Mouse (Mus musculus) kidney, postnatal 0 days (tissue): ENCODE measurements at regions not wholly inside any gene's neighbourhood (a gene's known extent, or its start where the extent isn't known, plus 50 kb on each side); places are given as distances from the start of the nearest gene placed in this dataset.

Experiments used
- ATAC-seq: fragments of 200-750 bp; cut with Nextera tagmentation; replicated peaks from 2 replicates; pipeline ENCODE4 v1.8.0; 2017; ENCODE audit warnings: low read depth, moderate number of reproducible peaks, moderate TSS enrichment, moderate library complexity; ENCODE audit not compliant: low FRiP score
- DNase-seq: peaks from one replicate; pipeline ENCODE4 v3.0.0-alpha.2; 2016; ENCODE audit warnings: low spot score
- H3K27ac ChIP-seq: fragments of 300-500 bp; sonication (generic); 2 replicates; pipeline ENCODE4 v1.5.1; 2014; ENCODE audit warnings: mild to moderate bottlenecking
- H3K27me3 ChIP-seq: fragments of 300-500 bp; sonication (generic); 2 replicates; pipeline ENCODE4 v1.6.1; 2014; ENCODE audit warnings: low read length, mixed read lengths; ENCODE audit not compliant: insufficient read depth
- H3K36me3 ChIP-seq: fragments of 300-500 bp; sonication (generic); 2 replicates; pipeline ENCODE4 v1.6.1; 2014; ENCODE audit warnings: low read length, mixed read lengths; ENCODE audit not compliant: insufficient read depth
- H3K4me1 ChIP-seq: fragments of 300-500 bp; sonication (generic); replicated peaks from 2 replicates; pipeline ENCODE4 v1.6.1; 2014; ENCODE audit warnings: antibody characterized with exemption, low read length, mixed read lengths; ENCODE audit not compliant: insufficient read depth
- H3K4me2 ChIP-seq: fragments of 300-500 bp; sonication (generic); 2 replicates; pipeline ENCODE4 v1.6.1; 2014; ENCODE audit warnings: mild to moderate bottlenecking, low read length, moderate library complexity, mixed read lengths
- H3K4me3 ChIP-seq: fragments of 300-500 bp; sonication (generic); replicated peaks from 2 replicates; pipeline ENCODE4 v1.5.1; 2014; ENCODE audit warnings: low read depth, low read length
- H3K9ac ChIP-seq: fragments of 300-500 bp; sonication (generic); 2 replicates; pipeline ENCODE4 v1.6.1; 2014; ENCODE audit warnings: low read depth, low read length
- H3K9me3 ChIP-seq: fragments of 300-500 bp; sonication (generic); replicated peaks from 2 replicates; pipeline ENCODE4 v1.6.1; 2016; ENCODE audit warnings: low read length, inconsistent platforms, mixed read lengths
- CTCF ChIP-seq: IDR thresholded peaks from 2 replicates; pipeline ENCODE4 v1.5.1; 2016; ENCODE audit warnings: antibody characterized with exemption, low read depth, mild to moderate bottlenecking, moderate library complexity
- WGBS: fragments of 180-500 bp; shearing (Covaris S2); extraction: QIAGEN DNeasy Blood & Tissue Kit; methylation state at CpG from one replicate; pipeline ENCODE4 v1.1.7; 2014; 5-methylcytosine and 5-hydroxymethylcytosine counted together

DNA sequence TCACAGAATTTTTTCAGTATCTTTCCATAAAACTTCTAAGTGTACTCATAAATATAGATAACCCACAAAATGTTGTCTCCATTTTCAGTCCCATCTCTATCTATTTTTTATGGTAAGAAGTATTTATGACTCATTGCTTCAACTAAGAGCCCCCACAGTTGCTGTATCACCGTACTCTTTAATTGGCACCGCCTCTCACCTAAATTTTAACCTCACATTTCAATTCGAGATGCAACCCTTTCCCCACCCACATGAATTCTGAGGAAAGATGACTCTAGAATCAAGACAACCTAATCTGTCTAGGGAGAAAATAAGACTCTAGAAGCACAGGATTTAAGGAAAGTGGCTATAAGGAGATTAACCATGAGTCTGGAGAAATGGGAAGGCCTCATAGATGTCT lies 223.7 kb upstream of the Isl1 start:
- H3K36me3 ChIP-seq: no peaks in the 10 kb centered on the region
- 71% methylated on average over 3 of the region's 3 CpGs for WGBS
- no peak overlapping the region for H3K4me3 ChIP-seq
- no peaks in the 10 kb centered on the region for H3K27me3 ChIP-seq
- no peak for ATAC-seq
- H3K4me2 ChIP-seq: no peak overlapping the region
- TF ChIP-seq CTCF: no peak
- H3K9me3 ChIP-seq: no peaks in the 10 kb centered on the region
- no peak overlapping the region for H3K9ac ChIP-seq
- no peak overlapping the region for H3K27ac ChIP-seq
- DNase-seq: no peak
- no peaks in the 10 kb centered on the region for H3K4me1 ChIP-seq

DNA sequence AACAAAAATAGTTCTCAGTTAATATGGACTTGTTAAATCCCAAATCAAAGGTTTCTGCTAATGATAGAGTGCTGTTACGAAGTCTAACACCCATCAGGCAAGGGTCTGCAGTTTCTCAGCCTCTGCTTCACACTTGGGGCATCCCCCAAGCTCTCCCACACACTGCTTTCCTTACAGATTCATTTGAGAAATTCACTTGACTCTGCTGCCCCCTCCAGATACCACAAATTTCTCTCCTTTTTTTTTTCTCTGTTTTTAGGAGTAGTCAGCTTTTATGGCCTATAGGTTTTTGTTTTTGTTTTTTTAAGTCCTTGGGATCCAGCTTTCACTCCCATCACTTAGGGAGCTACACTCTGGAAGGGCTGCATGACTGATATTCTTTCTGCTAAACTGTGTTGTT lies 218.8 kb upstream of the Isl1 start:
- Histone ChIP-seq H3K9me3 (no peaks in the 10 kb centered on the region), H3K27ac (no peak overlapping the region), H3K4me1 (no peaks in the 10 kb centered on the region), H3K27me3 (no peaks in the 10 kb centered on the region), H3K4me2 (no peak overlapping the region), H3K36me3 (no peaks in the 10 kb centered on the region), H3K4me3 (no peak overlapping the region), H3K9ac (no peak overlapping the region)
- 22% methylated on average over 1 of the region's 1 CpGs for WGBS
- ATAC-seq (no peak), DNase-seq (peak; percentile 34)
- TF ChIP-seq CTCF: 0 out of 2 replicates have a peak, but pooled peaks have one; percentile 8

DNA sequence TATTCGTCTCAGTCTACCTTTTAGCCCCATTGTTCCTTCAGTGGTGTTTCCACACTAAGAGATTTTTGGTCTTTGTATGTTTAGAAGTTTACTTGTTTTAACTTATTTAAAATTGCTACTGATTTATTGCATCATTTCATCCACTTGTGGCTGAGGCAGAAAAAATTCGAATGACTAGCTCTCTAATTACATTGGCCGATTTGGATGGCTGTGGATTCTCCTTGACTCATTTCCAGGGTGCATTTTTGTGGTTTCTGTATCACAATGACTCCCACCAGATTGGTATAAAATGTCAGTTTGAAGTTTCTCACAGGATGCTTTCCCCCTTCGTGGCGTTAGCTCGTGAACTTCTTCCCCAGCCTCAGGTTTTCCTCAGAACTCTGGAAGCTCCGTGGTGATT lies 217.5 kb upstream of the Isl1 start:
- ATAC-seq (no peak), DNase-seq (peak; percentile 5)
- Histone ChIP-seq H3K4me2 (no peak overlapping the region), H3K27me3 (no peaks in the 10 kb centered on the region), H3K4me1 (no peaks in the 10 kb centered on the region), H3K9me3 (no peaks in the 10 kb centered on the region), H3K27ac (no peak overlapping the region), H3K4me3 (no peak overlapping the region), H3K36me3 (no peaks in the 10 kb centered on the region), H3K9ac (no peak overlapping the region)
- TF ChIP-seq CTCF: no peak
- WGBS: 34% methylated on average over 7 of the region's 7 CpGs

DNA sequence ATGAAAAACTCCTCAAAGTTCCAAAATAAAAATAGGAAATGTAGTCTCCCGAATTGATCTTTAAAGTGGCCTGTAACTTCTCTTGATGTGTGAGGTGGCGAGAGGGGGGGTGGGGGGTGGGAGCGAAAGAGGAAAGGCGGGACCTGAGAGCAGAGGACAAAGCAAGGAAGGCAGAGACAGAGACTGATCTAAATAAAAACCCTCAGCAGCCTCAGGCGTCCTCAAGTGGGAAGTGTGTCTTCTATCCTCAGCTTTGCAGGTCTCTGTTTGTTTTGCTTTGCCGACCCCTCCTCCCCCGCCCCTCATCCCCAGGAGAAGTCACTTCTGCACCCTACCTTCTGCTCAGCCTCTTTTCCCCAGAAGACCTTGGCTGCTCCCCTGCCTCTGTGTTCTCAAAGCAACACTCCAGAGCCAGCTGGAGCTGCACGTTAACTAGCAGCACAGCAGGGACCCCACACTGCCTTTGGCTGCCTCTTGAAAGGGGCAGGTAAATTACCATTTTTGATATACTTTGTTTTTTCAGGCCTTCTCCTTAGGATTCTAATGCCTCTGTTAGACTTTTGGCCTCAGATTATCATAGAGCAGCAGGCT lies 214.3 kb upstream of the Isl1 start:
- Histone ChIP-seq H3K4me3 (no peak overlapping the region), H3K27ac (no peak overlapping the region), H3K4me1 (no peaks in the 10 kb centered on the region), H3K36me3 (no peaks in the 10 kb centered on the region), H3K9ac (no peak overlapping the region), H3K27me3 (no peaks in the 10 kb centered on the region), H3K4me2 (no peak overlapping the region), H3K9me3 (no peaks in the 10 kb centered on the region)
- no peak for TF ChIP-seq CTCF
- no peak for ATAC-seq
- WGBS: 2% methylated on average over 8 of the region's 8 CpGs
- DNase-seq: no peak

DNA sequence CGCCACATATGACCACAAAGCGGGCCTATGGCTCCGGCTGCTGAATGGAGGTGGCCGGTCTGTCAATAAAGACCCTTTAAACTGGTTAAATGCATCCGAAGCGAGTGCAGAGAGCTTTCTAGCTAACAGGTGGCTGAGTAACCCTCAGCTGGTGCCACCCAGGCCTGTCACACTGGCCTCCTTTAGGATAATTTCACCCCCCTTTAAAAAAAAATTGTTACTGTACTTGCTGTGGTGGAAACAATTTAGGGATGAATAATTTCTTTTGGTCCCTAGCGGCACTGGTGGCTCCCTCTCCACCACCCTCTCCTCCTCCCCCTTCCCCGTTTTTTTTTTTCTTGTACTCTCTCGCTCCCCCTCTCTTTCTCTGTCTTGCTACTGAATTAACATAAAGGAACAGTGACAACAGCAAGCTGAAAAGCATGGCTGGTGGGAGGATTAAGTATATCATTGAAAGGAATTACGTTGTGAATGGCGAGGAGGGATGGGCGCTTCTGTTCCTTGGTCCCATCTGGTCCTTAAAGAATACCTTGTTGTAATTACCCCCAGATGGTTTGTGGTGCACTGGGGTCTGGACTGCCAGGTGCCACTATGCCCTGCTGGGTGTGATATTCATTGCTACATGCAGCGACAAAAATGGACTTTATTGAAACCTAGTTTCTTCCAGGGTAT lies 205.3 kb upstream of the Isl1 start:
- H3K9me3 ChIP-seq: no peaks in the 10 kb centered on the region
- H3K27me3 ChIP-seq: peaks cover 7% of the 10 kb centered on the region; the same call in 1 of the 2 replicates
- no peak overlapping the region for H3K9ac ChIP-seq
- no peaks in the 10 kb centered on the region for H3K36me3 ChIP-seq
- 9% methylated on average over 13 of the region's 13 CpGs for WGBS
- no peak for TF ChIP-seq CTCF
- no peak overlapping the region for H3K27ac ChIP-seq
- no peaks in the 10 kb centered on the region for H3K4me1 ChIP-seq
- no peak overlapping the region for H3K4me3 ChIP-seq
- no peak overlapping the region for H3K4me2 ChIP-seq
- ATAC-seq (no peak), DNase-seq (no peak)

DNA sequence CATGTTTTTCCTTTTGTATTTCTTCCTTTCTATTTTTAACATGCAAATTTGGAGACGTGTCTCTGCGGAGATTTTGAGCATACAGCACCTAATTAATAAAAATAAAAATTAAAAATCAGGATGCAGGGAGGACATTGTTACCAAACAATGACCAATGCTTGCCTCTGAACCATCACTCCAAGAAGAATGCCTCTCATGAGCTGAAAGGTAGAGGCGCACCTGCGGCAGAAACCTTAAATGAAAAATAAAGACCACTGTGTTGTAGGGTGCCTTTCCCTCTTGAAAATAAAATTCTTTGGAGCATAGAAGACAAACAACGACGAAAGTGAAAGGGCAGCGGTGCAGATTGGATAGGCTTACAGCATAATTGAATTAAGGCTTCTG lies 204.8 kb upstream of the Isl1 start:
- Histone ChIP-seq H3K27me3 (peaks cover 7% of the 10 kb centered on the region; the same call in 1 of the 2 replicates), H3K36me3 (no peaks in the 10 kb centered on the region), H3K4me2 (no peak overlapping the region), H3K9me3 (no peaks in the 10 kb centered on the region), H3K9ac (no peak overlapping the region), H3K4me1 (no peaks in the 10 kb centered on the region), H3K4me3 (no peak overlapping the region), H3K27ac (no peak overlapping the region)
- ATAC-seq (no peak), DNase-seq (no peak)
- no peak for TF ChIP-seq CTCF
- 55% methylated on average over 7 of the region's 7 CpGs for WGBS
